Comparison of ENCODE assay signal across 8 mouse cellular contexts in genomic region chr4:108383183-108383714, GRCm38 (mm10). TPM values are rescaled to one million over a fixed set of nuclear protein-coding genes. Genes with fewer than 3 reads are reported as not detected.
A peak's percentile ranks its signal among the peaks of the same experiment; 100 is the strongest.
DNase-seq lines count a peak whose midpoint lies in the region; ATAC-seq and TF ChIP-seq lines count a peak whose summit lies in the region.

Shisal2a (minus strand) TSS chr4:108383349.

- no peak within 1 kb of the TSS for H3K27ac ChIP-seq in thymus, adult 2 months (ENCODE audit: control insufficient read depth, insufficient read depth, low read length)

- peaks cover 3% of the 10 kb centered on the region; the same call in 1 of the 2 replicates for H3K27me3 ChIP-seq in thymus, adult 2 months (ENCODE audit: control insufficient read depth, insufficient read depth, low read length)

- ATAC-seq in inflammation-experienced regulatory T-cells, adult 6 months, result no peak

- H3K4me3 ChIP-seq in thymus, adult 2 months (ENCODE audit: control insufficient read depth, insufficient read depth, low read length), result no peak within 1 kb of the TSS

- peak; percentile 16 for DNase-seq in adrenal gland, postnatal 25 days
- no peak for DNase-seq in adrenal gland, adult 8-10 months
- DNase-seq in thymus, adult 2 months, result peak; percentile 5
- no peak for DNase-seq in thymus, postnatal 0 days (ENCODE audit: low spot score)
- DNase-seq in kidney, postnatal 4 days, result peak; percentile 41 to 49
- DNase-seq in neural tube, embryonic 10.5 days (ENCODE audit: extremely low spot score, low spot score), result peak; percentile 59
- no peak for DNase-seq in cerebellum, adult 11 months

- no peak for TF ChIP-seq POLR2A in thymus, adult 2 months (IDR thresholded peaks at IDR 0.05; ENCODE audit: control insufficient read depth, extremely low read depth, insufficient read depth, low read length, poor library complexity)

- no peaks in the 10 kb centered on the region for H3K36me3 ChIP-seq in thymus, adult 2 months (ENCODE audit: control insufficient read depth, insufficient read depth, low read length)

- TF ChIP-seq CTCF in thymus, adult 2 months (IDR thresholded peaks at IDR 0.05; ENCODE audit: borderline replicate concordance, control insufficient read depth, extremely low read depth, insufficient read depth, low read length, poor library complexity), result no peak

- 5% methylated on average over 55 of the region's 55 CpGs for WGBS in thymus, adult 2 months

- H3K4me1 ChIP-seq in thymus, adult 2 months (replicated peaks; ENCODE audit: control insufficient read depth, insufficient read depth, low read length), result no peaks in the 10 kb centered on the region

RNA-seq across cellular contexts. Expression of gene Shisal2a, which starts in this region (rescaled TPM):
- total RNA-seq in adrenal gland, postnatal 25 days (2021), result 4.1 and 4.5 TPM in 2 replicates
- total RNA-seq in adrenal gland, adult 8-10 months (2022), result 1 to 10 TPM; 4.6 to 8.5 (median 5.7) TPM
- polyA plus RNA-seq in thymus, adult 2 months (2012; rRNA removed), result not detected in 2 replicates
- polyA plus RNA-seq in thymus, postnatal 0 days (2015; fragmentation: Nextera tagmentation; extraction: Ambion mirVana), result not detected in 2 replicates
- not detected for polyA plus RNA-seq in inflammation-experienced regulatory T-cells, adult 6 months (2017; shearing (Covaris generic))

Comparison
In these comparisons a context has a peak if more than half of its experiments do, and no peak if none do; other contexts are left out.
1. DNase-seq: peak in adrenal gland, postnatal 25 days (single experiment), kidney, postnatal 4 days (2 of 2) and neural tube, embryonic 10.5 days (single experiment); none in adrenal gland, adult 8-10 months (single experiment), thymus, postnatal 0 days (single experiment) and cerebellum, adult 11 months (single experiment).
2. Peak in DNase-seq in thymus, adult 2 months; RNA of the gene not detected or under 1 TPM.